Mouse (Mus musculus) embryonic facial prominence, embryonic 12.5 days (tissue): ENCODE data around the gene Qrich1. TPM values are rescaled to one million over a fixed set of nuclear protein-coding genes. Genes with fewer than 3 reads are reported as not detected.

ENCODE experiments used
- ATAC-seq: fragments of 200-750 bp; cut with Nextera tagmentation; 2 replicates; pipeline ENCODE4 v1.8.0; 2017; ENCODE audit not compliant: insufficient number of reproducible peaks, insufficient read depth, low FRiP score, low TSS enrichment
- H3K27ac ChIP-seq: fragments of 300-500 bp; sonication (generic); 2 replicates; pipeline ENCODE4 v1.5.1; 2016; ENCODE audit warnings: mild to moderate bottlenecking
- H3K27me3 ChIP-seq: fragments of 300-500 bp; sonication (generic); 2 replicates; pipeline ENCODE4 v1.6.1; 2016; ENCODE audit warnings: mild to moderate bottlenecking, moderate library complexity
- H3K36me3 ChIP-seq: fragments of 300-500 bp; sonication (generic); 2 replicates; pipeline ENCODE4 v1.6.1; 2016; ENCODE audit warnings: mild to moderate bottlenecking
- H3K4me1 ChIP-seq: fragments of 300-500 bp; sonication (generic); 2 replicates; pipeline ENCODE4 v1.6.1; 2016
- H3K4me2 ChIP-seq: fragments of 300-500 bp; sonication (generic); replicated peaks from 2 replicates; pipeline ENCODE4 v1.6.1; 2016; ENCODE audit warnings: mild to moderate bottlenecking, moderate library complexity
- H3K4me3 ChIP-seq: fragments of 300-500 bp; sonication (generic); 2 replicates; pipeline ENCODE4 v1.5.1; 2016; ENCODE audit warnings: mild to moderate bottlenecking
- H3K9ac ChIP-seq: fragments of 300-500 bp; sonication (generic); 2 replicates; pipeline ENCODE4 v1.6.1; 2016; ENCODE audit warnings: mild to moderate bottlenecking, moderate library complexity
- H3K9me3 ChIP-seq: fragments of 300-500 bp; sonication (generic); 2 replicates; pipeline ENCODE4 v1.6.1; 2016; ENCODE audit warnings: mild to moderate bottlenecking, moderate library complexity
- WGBS: fragments of 180-500 bp; shearing (Covaris S2); methylation state at CpG from one replicate; pipeline ENCODE4 v1.1.7; 2016; 5-methylcytosine and 5-hydroxymethylcytosine counted together
- polyA plus RNA-seq: library from polyadenylated mRNA; unstranded; fragments of >200 nt; fragmentation: Nextera tagmentation; extraction: Ambion mirVana; gene quantifications from 2 replicates; pipeline ENCODE4 v1.2.1, GENCODE M21; 2016

The Qrich1 gene
- polyA plus RNA-seq, 1 experiment from 2014 or later, result 160 TPM

- Histone ChIP-seq H3K4me3 (0 out of 2 replicates have a peak overlapping the region, but pooled peaks have one; percentile 90), H3K4me2 (no peak overlapping the region), H3K4me1 (peaks cover 60% of the 10 kb centered on the region), H3K9me3 (no peaks in the 10 kb centered on the region), H3K27ac (no peak overlapping the region), H3K27me3 (no peaks in the 10 kb centered on the region), H3K9ac (no peak overlapping the region), H3K36me3 (peaks cover 53% of the 10 kb centered on the region)
- 91% methylated on average over 37 of the region's 37 CpGs for WGBS
- ATAC-seq, result no peak
Measured at GRCm38 (mm10) chr9:108575321-108576297, 59.0 kb downstream of the Qrich1 start.

GRCm38 (mm10) chr9:108577025-108577424 lies 60.4 kb downstream of the Qrich1 start:
- Histone ChIP-seq H3K9ac (peak overlapping the region; percentile 89), H3K27me3 (no peaks in the 10 kb centered on the region), H3K27ac (no peak overlapping the region), H3K4me2 (peak overlapping the region; percentile 70), H3K9me3 (no peaks in the 10 kb centered on the region), H3K4me3 (peak overlapping the region; percentile 90), H3K4me1 (peaks cover 54% of the 10 kb centered on the region), H3K36me3 (peaks cover 48% of the 10 kb centered on the region)
- no peak for ATAC-seq
- 60% methylated on average over 6 of the region's 6 CpGs for WGBS

- peaks cover 39% of the 10 kb centered on the region for H3K36me3 ChIP-seq
- peak overlapping the region; percentile 90 for H3K4me3 ChIP-seq
- H3K9me3 ChIP-seq, result no peaks in the 10 kb centered on the region
- peaks cover 54% of the 10 kb centered on the region for H3K4me1 ChIP-seq
- WGBS, result under 1% methylated on average over 24 of the region's 24 CpGs
- H3K9ac ChIP-seq, result peak overlapping the region; percentile 89
- no peaks in the 10 kb centered on the region for H3K27me3 ChIP-seq
- peak overlapping the region; percentile 70 for H3K4me2 ChIP-seq
- no peak for ATAC-seq
- peak overlapping the region; percentile 91 for H3K27ac ChIP-seq
Measured at GRCm38 (mm10) chr9:108577934-108578544, 61.4 kb downstream of the Qrich1 start.

- H3K9me3 ChIP-seq, result no peaks in the 10 kb centered on the region
- H3K4me3 ChIP-seq, result peak within 1 kb of the TSS; percentile 90
- ATAC-seq, result peak; percentile 95
- WGBS, result 6% methylated on average over 51 of the region's 51 CpGs
- peak within 1 kb of the TSS; percentile 70 for H3K4me2 ChIP-seq
- H3K27ac ChIP-seq, result peak within 1 kb of the TSS; percentile 91
- H3K4me1 ChIP-seq, result peaks cover 51% of the 10 kb centered on the region
- peak within 1 kb of the TSS; percentile 89 for H3K9ac ChIP-seq
- peaks cover 32% of the 10 kb centered on the region for H3K36me3 ChIP-seq
- no peaks in the 10 kb centered on the region for H3K27me3 ChIP-seq
Measured at GRCm38 (mm10) chr9:108578545-108579343, 62.1 kb downstream of the Qrich1 start, which contains the start of gene Wdr6. Gene Wdr6, minus strand, starts transcription at chr9:108578739.

GRCm38 (mm10) chr9:108579344-108579690 lies 62.7 kb downstream of the Qrich1 start:
- Histone ChIP-seq H3K9ac (peak overlapping the region; percentile 60), H3K4me1 (peaks cover 46% of the 10 kb centered on the region), H3K36me3 (peaks cover 26% of the 10 kb centered on the region), H3K27me3 (no peaks in the 10 kb centered on the region), H3K4me3 (peak overlapping the region; percentile 90), H3K9me3 (no peaks in the 10 kb centered on the region), H3K4me2 (peak overlapping the region; percentile 70), H3K27ac (peak overlapping the region; percentile 91)
- no peak for ATAC-seq
- 65% methylated on average over 5 of the region's 5 CpGs for WGBS

- H3K4me1 ChIP-seq, result peaks cover 24% of the 10 kb centered on the region
- 1% methylated on average over 14 of the region's 14 CpGs for WGBS
- peak; percentile 95 for ATAC-seq
- peak overlapping the region; percentile 8 for H3K4me3 ChIP-seq
- no peaks in the 10 kb centered on the region for H3K27me3 ChIP-seq
- H3K36me3 ChIP-seq, result no peaks in the 10 kb centered on the region
- H3K4me2 ChIP-seq, result peak overlapping the region; percentile 40
- H3K9ac ChIP-seq, result peak overlapping the region; percentile 31; the same call in 1 of the 2 replicates
- peak overlapping the region; percentile 80 for H3K27ac ChIP-seq
- no peaks in the 10 kb centered on the region for H3K9me3 ChIP-seq
Measured at GRCm38 (mm10) chr9:108587571-108588180, 71.1 kb downstream of the Qrich1 start.

- no peaks in the 10 kb centered on the region for H3K27me3 ChIP-seq
- peak overlapping the region; percentile 80; the same call in 1 of the 2 replicates for H3K27ac ChIP-seq
- no peak overlapping the region for H3K4me3 ChIP-seq
- no peaks in the 10 kb centered on the region for H3K36me3 ChIP-seq
- peaks cover 24% of the 10 kb centered on the region for H3K4me1 ChIP-seq
- 69% methylated on average over 5 of the region's 5 CpGs for WGBS
- ATAC-seq, result no peak
- no peaks in the 10 kb centered on the region for H3K9me3 ChIP-seq
- H3K4me2 ChIP-seq, result no peak overlapping the region
- no peak overlapping the region for H3K9ac ChIP-seq
Measured at GRCm38 (mm10) chr9:108589229-108589628, 72.6 kb downstream of the Qrich1 start.

GRCm38 (mm10) chr9:108591462-108591861 lies 74.9 kb downstream of the Qrich1 start:
- Histone ChIP-seq H3K27ac (no peak overlapping the region), H3K4me3 (no peak overlapping the region), H3K4me1 (peaks cover 24% of the 10 kb centered on the region), H3K36me3 (no peaks in the 10 kb centered on the region), H3K27me3 (no peaks in the 10 kb centered on the region), H3K9ac (no peak overlapping the region), H3K4me2 (no peak overlapping the region), H3K9me3 (no peaks in the 10 kb centered on the region)
- WGBS, result 83% methylated on average over 4 of the region's 4 CpGs
- no peak for ATAC-seq

- no peak for ATAC-seq
- no peak overlapping the region for H3K4me3 ChIP-seq
- H3K27ac ChIP-seq, result no peak overlapping the region
- WGBS, result 73% methylated on average over 3 of the region's 3 CpGs
- no peaks in the 10 kb centered on the region for H3K27me3 ChIP-seq
- H3K4me1 ChIP-seq, result peaks cover 2% of the 10 kb centered on the region; the same call in 1 of the 2 replicates
- H3K9ac ChIP-seq, result no peak overlapping the region
- H3K4me2 ChIP-seq, result no peak overlapping the region
- no peaks in the 10 kb centered on the region for H3K9me3 ChIP-seq
- no peaks in the 10 kb centered on the region for H3K36me3 ChIP-seq
Measured at GRCm38 (mm10) chr9:108594354-108594753, 77.7 kb downstream of the Qrich1 start.

- peak within 1 kb of the TSS; percentile 46 for H3K27ac ChIP-seq
- H3K4me1 ChIP-seq, result peaks cover 2% of the 10 kb centered on the region; the same call in 1 of the 2 replicates
- peak within 1 kb of the TSS; percentile 69 for H3K4me3 ChIP-seq
- peak within 1 kb of the TSS; percentile 83 for H3K9ac ChIP-seq
- ATAC-seq, result peak; percentile 65
- H3K27me3 ChIP-seq, result no peaks in the 10 kb centered on the region
- H3K9me3 ChIP-seq, result no peaks in the 10 kb centered on the region
- 0 out of 2 replicates have a peak, but pooled peaks cover 7% of the 10 kb centered on the region for H3K36me3 ChIP-seq
- WGBS, result 3% methylated on average over 69 of the region's 69 CpGs
- H3K4me2 ChIP-seq, result peak within 1 kb of the TSS; percentile 91
Measured at GRCm38 (mm10) chr9:108596998-108597764, 80.6 kb downstream of the Qrich1 start, which contains the start of gene P4htm. Gene P4htm, minus strand, starts transcription at chr9:108597667.
